Mouse (Mus musculus) ES-Bruce4 (cell line): ENCODE data around the gene Rfc5. TPM values are rescaled to one million over a fixed set of nuclear protein-coding genes. Genes with fewer than 3 reads are reported as not detected.
"Not testable (repeated sequence)": the region's sequence is repeated elsewhere in the genome, so short reads cannot be mapped to it uniquely, and the experiment has no call there.

Source experiments
- H3K27ac ChIP-seq: 2 replicates; pipeline ENCODE4 v1.5.1; 2012; ENCODE audit warnings: low read length, inconsistent platforms; ENCODE audit not compliant: insufficient read depth
- H3K27me3 ChIP-seq: 2 replicates; pipeline ENCODE4 v1.6.1; 2012; ENCODE audit warnings: mild to moderate bottlenecking, low read length, inconsistent platforms; ENCODE audit not compliant: control insufficient read depth, poor library complexity, insufficient read depth, severe bottlenecking
- H3K36me3 ChIP-seq: 2 replicates; pipeline ENCODE4 v1.6.1; 2012; ENCODE audit warnings: inconsistent platforms, mild to moderate bottlenecking, low read length, moderate library complexity; ENCODE audit not compliant: control insufficient read depth, poor library complexity, insufficient read depth, severe bottlenecking
- H3K4me1 ChIP-seq: one replicate; pipeline ENCODE4 v1.8.1; 2011; ENCODE audit warnings: low read length; ENCODE audit not compliant: control insufficient read depth, insufficient read depth
- H3K4me3 ChIP-seq: 2 replicates; pipeline ENCODE4 v1.5.1; 2011; ENCODE audit warnings: low read depth, mild to moderate bottlenecking, low read length
- H3K9ac ChIP-seq: 2 replicates; pipeline ENCODE4 v1.6.1; 2012; ENCODE audit warnings: low read depth, mild to moderate bottlenecking, inconsistent platforms; ENCODE audit not compliant: poor library complexity, severe bottlenecking
- H3K9me3 ChIP-seq: replicated peaks from 2 replicates; pipeline ENCODE4 v1.6.1; 2012; ENCODE audit warnings: mild to moderate bottlenecking, low read length, inconsistent platforms; ENCODE audit not compliant: control insufficient read depth, poor library complexity, insufficient read depth, severe bottlenecking
- CTCF ChIP-seq: IDR thresholded peaks from one replicate; pipeline ENCODE4 v1.8.1; 2011; ENCODE audit warnings: low read depth, low read length
- EP300 ChIP-seq: IDR thresholded peaks from 2 replicates; pipeline ENCODE4 v1.6.1; 2011; ENCODE audit warnings: low read depth, low read length; ENCODE audit not compliant: insufficient read depth
- POLR2A ChIP-seq: IDR thresholded peaks from one replicate; pipeline ENCODE4 v1.8.1; 2011; ENCODE audit warnings: low read length; ENCODE audit not compliant: insufficient read depth
- polyA plus RNA-seq: library from polyadenylated mRNA; stranded (reverse); fragments of >200 nt; gene quantifications from 2 replicates; pipeline ENCODE4 v1.2.4, GENCODE M21; 2011; ENCODE audit warnings: low read depth; ENCODE audit not compliant: missing spikeins, insufficient read depth, insufficient read length

Gene Rfc5
- polyA plus RNA-seq, 1 experiment: 158 TPM

DNA sequence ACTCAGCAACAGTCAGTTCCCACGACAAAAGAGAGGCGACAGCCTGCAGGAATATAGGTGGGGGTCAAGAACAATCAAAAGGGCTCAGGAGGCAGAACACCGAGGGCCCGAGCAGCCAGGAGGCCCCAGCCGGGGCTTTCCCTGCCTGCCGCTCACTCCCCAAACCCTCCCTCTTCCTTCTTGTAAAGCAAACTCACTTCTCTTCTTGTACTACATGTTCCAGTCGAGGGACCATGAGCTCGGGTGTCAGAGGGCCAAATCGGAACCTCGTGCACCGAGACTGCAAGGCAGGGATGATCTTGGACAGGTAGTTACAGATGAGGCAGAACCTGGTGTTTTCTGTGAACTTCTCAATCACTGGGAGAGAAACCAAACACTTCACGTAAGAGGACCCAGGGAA is 5.6 kb downstream of the Rfc5 start:
- no peak for TF ChIP-seq EP300
- TF ChIP-seq CTCF: no peak
- no peak for TF ChIP-seq POLR2A
- H3K9ac ChIP-seq: no peak overlapping the region
- no peak overlapping the region for H3K27ac ChIP-seq
- peaks cover 85% of the 10 kb centered on the region for H3K36me3 ChIP-seq
- H3K27me3 ChIP-seq: no peaks in the 10 kb centered on the region
- no peak overlapping the region for H3K4me3 ChIP-seq
- no peaks in the 10 kb centered on the region for H3K4me1 ChIP-seq
- H3K9me3 ChIP-seq: no peaks in the 10 kb centered on the region

DNA sequence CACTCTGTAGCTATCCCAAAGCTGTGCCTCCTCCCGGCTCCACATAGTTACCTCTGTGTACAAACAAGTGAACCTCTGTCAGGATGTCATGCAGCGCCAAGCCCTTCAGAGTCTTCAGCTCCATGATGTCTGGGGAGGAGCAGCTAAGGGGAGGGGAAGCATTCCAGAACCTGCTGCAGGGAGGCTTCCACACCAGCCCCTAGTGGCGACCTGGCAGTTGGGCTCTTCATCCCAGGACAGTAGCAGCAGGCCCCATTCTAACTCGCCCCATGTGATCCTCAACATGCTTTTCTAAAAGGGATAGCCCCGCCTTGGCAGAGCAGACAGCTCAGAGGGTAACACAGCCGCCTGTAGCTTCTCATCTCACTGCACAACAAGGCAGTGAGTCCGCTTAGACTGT is 7.1 kb downstream of the Rfc5 start:
- H3K9me3 ChIP-seq: no peaks in the 10 kb centered on the region
- H3K27ac ChIP-seq: no peak overlapping the region
- peaks cover 83% of the 10 kb centered on the region for H3K36me3 ChIP-seq
- no peaks in the 10 kb centered on the region for H3K4me1 ChIP-seq
- H3K27me3 ChIP-seq: no peaks in the 10 kb centered on the region
- TF ChIP-seq POLR2A (no peak), EP300 (no peak), CTCF (no peak)
- H3K4me3 ChIP-seq: no peak overlapping the region
- no peak overlapping the region for H3K9ac ChIP-seq

DNA sequence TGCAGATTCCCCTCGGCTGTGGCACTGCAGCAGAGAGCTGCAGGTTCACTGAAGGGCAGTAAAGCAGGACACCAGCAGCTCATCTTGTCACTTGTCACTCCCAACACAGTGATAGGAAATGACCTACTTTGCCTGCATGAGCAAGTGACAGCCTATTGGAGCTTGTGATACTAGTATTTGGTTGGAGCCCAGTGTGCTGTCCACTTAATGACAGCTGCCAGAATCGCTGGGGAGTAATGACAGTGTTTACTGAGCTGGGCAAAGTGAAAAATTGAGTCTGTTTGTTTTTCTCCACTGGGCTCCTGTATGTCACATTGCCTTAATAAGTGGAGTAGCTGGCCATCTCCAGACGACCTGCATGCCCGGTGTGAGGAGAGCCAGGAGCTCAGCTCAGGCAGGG is 8.6 kb downstream of the Rfc5 start:
- TF ChIP-seq POLR2A: no peak
- TF ChIP-seq EP300: no peak
- no peak for TF ChIP-seq CTCF
- Histone ChIP-seq H3K4me3 (no peak overlapping the region), H3K27me3 (no peaks in the 10 kb centered on the region), H3K36me3 (peaks cover 82% of the 10 kb centered on the region), H3K9ac (no peak overlapping the region), H3K9me3 (no peaks in the 10 kb centered on the region), H3K4me1 (no peaks in the 10 kb centered on the region), H3K27ac (no peak overlapping the region)

DNA sequence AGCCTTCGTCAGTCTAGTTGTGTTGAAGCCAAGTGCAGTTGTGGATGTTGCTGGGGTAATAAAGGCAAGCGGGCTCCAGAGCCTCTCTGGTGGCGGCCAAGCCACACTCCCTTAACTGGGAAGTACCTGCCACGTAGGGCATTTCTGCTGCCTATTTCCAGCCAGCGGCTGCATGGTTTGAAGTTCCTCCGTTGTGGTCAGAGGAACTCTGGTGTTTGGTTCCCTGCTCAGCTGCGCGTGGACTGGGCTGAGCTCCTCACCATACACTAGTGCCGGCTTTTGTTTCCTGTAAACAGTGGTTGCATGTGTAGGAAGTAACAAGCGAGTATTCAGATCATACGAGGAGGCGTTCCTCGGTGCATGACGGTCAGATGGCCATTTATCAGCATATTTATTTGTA is 11.1 kb downstream of the Rfc5 start:
- H3K27ac ChIP-seq, H3K4me1 ChIP-seq, H3K27me3 ChIP-seq, H3K9me3 ChIP-seq, H3K4me3 ChIP-seq, H3K9ac ChIP-seq: not testable (repeated sequence)
- H3K36me3 ChIP-seq: peaks cover 66% of the 10 kb centered on the region

DNA sequence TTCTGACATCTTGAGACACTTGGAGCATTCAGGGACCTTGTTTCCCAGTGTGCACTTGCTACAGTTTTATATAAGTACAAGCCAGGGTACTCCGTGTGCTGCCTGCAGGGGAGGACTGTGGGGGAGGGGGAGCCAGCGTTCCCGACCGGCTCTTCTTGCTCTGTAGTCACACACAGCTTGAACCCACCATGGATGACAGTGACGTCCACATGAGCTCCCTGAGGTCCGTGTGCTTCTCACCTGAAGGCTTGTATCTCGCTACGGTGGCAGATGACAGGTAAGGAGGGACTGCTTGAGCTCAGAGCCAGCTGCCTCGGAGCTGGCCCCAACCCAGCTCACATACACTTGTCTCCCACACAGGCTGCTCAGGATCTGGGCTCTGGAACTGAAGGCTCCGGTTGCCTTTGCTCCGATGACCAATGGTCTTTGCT is 12.5 kb downstream of the Rfc5 start:
- Histone ChIP-seq H3K4me3 (no peak overlapping the region), H3K27me3 (no peaks in the 10 kb centered on the region), H3K27ac (no peak overlapping the region), H3K36me3 (peaks cover 66% of the 10 kb centered on the region), H3K4me1 (no peaks in the 10 kb centered on the region), H3K9ac (no peak overlapping the region), H3K9me3 (no peaks in the 10 kb centered on the region)
- TF ChIP-seq EP300 (no peak), CTCF (no peak), POLR2A (no peak)

DNA sequence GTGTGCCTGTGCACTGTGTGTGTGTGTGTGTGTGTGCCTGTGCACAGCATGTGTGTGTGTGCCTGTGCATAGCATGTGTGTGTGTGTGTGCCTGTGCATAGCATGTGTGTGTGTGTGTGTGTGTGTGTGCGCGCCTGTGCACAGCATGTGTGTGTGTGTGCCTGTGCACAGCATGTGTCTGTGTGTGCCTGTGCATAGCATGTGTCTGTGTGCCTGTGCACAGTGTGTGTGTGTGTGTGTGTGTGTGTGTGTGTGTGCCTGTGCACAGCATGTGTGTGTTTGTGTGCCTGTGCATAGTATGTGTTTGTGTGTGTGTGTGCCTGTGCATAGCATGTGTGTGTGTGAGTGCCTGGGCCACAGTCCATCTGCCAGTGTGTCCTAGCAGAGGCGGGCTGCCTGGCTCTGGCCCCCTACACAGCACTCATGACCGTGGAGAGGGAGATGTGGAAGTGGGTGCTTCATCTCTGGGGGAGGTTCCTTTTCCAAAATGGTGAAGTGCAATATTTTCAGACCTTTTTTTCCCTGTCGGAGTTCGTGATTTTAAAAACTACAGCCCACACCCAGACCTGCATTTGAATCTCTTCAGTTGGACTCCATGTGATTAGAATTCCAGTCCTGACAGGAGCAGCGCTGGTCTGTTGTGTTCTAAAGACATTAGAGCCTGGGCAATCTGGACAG is 14.3 kb downstream of the Rfc5 start:
- TF ChIP-seq EP300 (no peak), CTCF (no peak)
- no peaks in the 10 kb centered on the region for H3K9me3 ChIP-seq
- H3K27ac ChIP-seq: no peak overlapping the region
- H3K4me1 ChIP-seq: no peaks in the 10 kb centered on the region
- no peak overlapping the region for H3K4me3 ChIP-seq
- H3K27me3 ChIP-seq: no peaks in the 10 kb centered on the region
- no peak overlapping the region for H3K9ac ChIP-seq
- H3K36me3 ChIP-seq: peaks cover 56% of the 10 kb centered on the region

DNA sequence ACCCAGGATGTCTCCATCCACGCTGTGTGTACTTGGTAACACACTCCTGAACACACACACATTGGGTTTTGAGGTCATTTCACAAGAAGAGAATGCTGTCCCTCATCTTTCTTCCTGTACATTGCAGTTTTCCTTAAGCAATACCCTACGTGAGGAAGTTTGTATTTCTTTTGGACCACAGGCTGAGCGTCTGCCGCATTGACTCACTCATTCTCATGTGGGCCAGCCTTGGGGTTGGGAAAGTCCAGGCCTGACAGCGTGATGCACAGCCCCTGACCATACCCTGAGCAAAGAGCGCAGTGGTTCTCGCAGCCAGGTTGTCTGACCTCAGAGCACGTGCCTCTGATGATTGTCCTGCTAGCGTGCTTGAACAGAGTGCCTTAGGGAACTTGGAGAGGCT is 15.4 kb downstream of the Rfc5 start:
- H3K4me3 ChIP-seq: no peak overlapping the region
- no peaks in the 10 kb centered on the region for H3K9me3 ChIP-seq
- no peaks in the 10 kb centered on the region for H3K4me1 ChIP-seq
- no peak overlapping the region for H3K27ac ChIP-seq
- TF ChIP-seq POLR2A (no peak), CTCF (no peak), EP300 (no peak)
- H3K9ac ChIP-seq: no peak overlapping the region
- H3K27me3 ChIP-seq: no peaks in the 10 kb centered on the region
- H3K36me3 ChIP-seq: peaks cover 52% of the 10 kb centered on the region
